Mouse (Mus musculus) stomach, postnatal 0 days (tissue): ENCODE measurements around the gene Il17re. TPM values are rescaled to one million over a fixed set of nuclear protein-coding genes. Genes with fewer than 3 reads are reported as not detected.

ENCODE experiments used
- ATAC-seq: fragments of 200-750 bp; cut with Nextera tagmentation; 2 replicates; pipeline ENCODE4 v1.8.0; 2017; ENCODE audit not compliant: low FRiP score, low TSS enrichment
- DNase-seq: peaks from one replicate; pipeline ENCODE4 v3.0.0-alpha.2; 2016; ENCODE audit warnings: low spot score
- H3K27ac ChIP-seq: fragments of 300-500 bp; sonication (generic); replicated peaks from 2 replicates; pipeline ENCODE4 v1.5.1; 2014; ENCODE audit warnings: mild to moderate bottlenecking, control low read depth
- H3K27me3 ChIP-seq: fragments of 300-500 bp; sonication (generic); 2 replicates; pipeline ENCODE4 v1.6.1; 2014; ENCODE audit warnings: low read length; ENCODE audit not compliant: control insufficient read depth, insufficient read depth
- H3K36me3 ChIP-seq: fragments of 300-500 bp; sonication (generic); 2 replicates; pipeline ENCODE4 v1.6.1; 2014; ENCODE audit warnings: low read length, mixed read lengths; ENCODE audit not compliant: control insufficient read depth, insufficient read depth
- H3K4me1 ChIP-seq: fragments of 300-500 bp; sonication (generic); replicated peaks from 2 replicates; pipeline ENCODE4 v1.6.1; 2014; ENCODE audit warnings: antibody characterized with exemption; ENCODE audit not compliant: control insufficient read depth, insufficient read depth
- H3K4me2 ChIP-seq: fragments of 300-500 bp; sonication (generic); replicated peaks from 2 replicates; pipeline ENCODE4 v1.6.1; 2014; ENCODE audit warnings: low read depth, mild to moderate bottlenecking, control low read depth, moderate library complexity
- H3K4me3 ChIP-seq: fragments of 300-500 bp; sonication (generic); 2 replicates; pipeline ENCODE4 v1.5.1; 2014; ENCODE audit warnings: low read depth, low read length, control low read depth
- H3K9ac ChIP-seq: fragments of 300-500 bp; sonication (generic); 2 replicates; pipeline ENCODE4 v1.6.1; 2014; ENCODE audit warnings: mild to moderate bottlenecking, low read length, control low read depth, mixed read lengths
- H3K9me3 ChIP-seq: fragments of 300-500 bp; sonication (generic); 2 replicates; pipeline ENCODE4 v1.6.1; 2016; ENCODE audit warnings: low read length; ENCODE audit not compliant: control insufficient read depth
- CTCF ChIP-seq: IDR thresholded peaks from 2 replicates; pipeline ENCODE4 v1.5.1; 2016; ENCODE audit warnings: antibody characterized with exemption, low read depth, mild to moderate bottlenecking, moderate library complexity
- EP300 ChIP-seq: optimal IDR thresholded peaks from 2 replicates; pipeline ENCODE3; 2016; ENCODE audit warnings: antibody characterized with exemption
- WGBS: fragments of 180-500 bp; shearing (Covaris S2); extraction: QIAGEN DNeasy Blood & Tissue Kit; methylation state at CpG from one replicate; pipeline ENCODE4 v1.1.7; 2014; 5-methylcytosine and 5-hydroxymethylcytosine counted together
- polyA plus RNA-seq: library from polyadenylated mRNA; unstranded; fragments of >200 nt; fragmentation: Nextera tagmentation; extraction: Ambion mirVana; gene quantifications from 2 replicates; pipeline ENCODE4 v1.2.1, GENCODE M21; 2015

Gene Il17re
- polyA plus RNA-seq = 25.5 and 30.6 TPM in 2 replicates

GRCm38 (mm10) chr6:113457952-113458534 is at the start of gene Il17re:
Gene Il17re (plus strand): TSS chr6:113458484.
- Histone ChIP-seq H3K4me1 (no peaks in the 10 kb centered on the region; the same call in 1 of the 2 replicates), H3K27ac (peak within 1 kb of the TSS; percentile 91), H3K27me3 (no peaks in the 10 kb centered on the region), H3K9ac (peak within 1 kb of the TSS; percentile 65), H3K9me3 (no peaks in the 10 kb centered on the region), H3K36me3 (no peaks in the 10 kb centered on the region), H3K4me3 (peak within 1 kb of the TSS; percentile 34), H3K4me2 (peak within 1 kb of the TSS; percentile 57)
- no peak for DNase-seq
- WGBS = 46% methylated on average over 10 of the region's 10 CpGs
- no peak for TF ChIP-seq CTCF
- TF ChIP-seq EP300 = no peak
- ATAC-seq = no peak

DNA sequence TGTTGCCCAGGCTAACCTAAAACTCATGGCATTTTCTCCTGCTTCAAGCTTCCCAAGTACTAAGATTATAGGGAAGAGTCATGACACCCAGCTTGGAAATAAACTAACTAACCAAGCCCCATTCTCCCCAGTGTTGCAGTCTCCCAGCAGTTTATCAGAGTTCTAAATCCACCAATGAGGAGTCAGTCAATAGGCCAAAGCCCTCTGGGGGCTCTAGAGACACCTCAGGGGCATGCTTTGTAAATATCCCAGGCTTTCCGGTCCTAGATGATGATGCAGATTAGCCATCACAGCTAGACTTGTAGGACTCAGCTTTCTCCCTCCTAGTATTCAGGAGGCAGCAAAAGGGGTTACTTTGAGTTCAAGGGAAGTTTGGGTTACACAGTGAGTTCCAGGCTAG is 48.3 kb upstream of the Il17re start:
- WGBS = 54% methylated on average over 1 of the region's 1 CpGs
- no peak overlapping the region for H3K4me2 ChIP-seq
- H3K9me3 ChIP-seq = no peaks in the 10 kb centered on the region
- no peak overlapping the region for H3K27ac ChIP-seq
- no peaks in the 10 kb centered on the region for H3K4me1 ChIP-seq
- H3K9ac ChIP-seq = no peak overlapping the region
- DNase-seq (no peak), ATAC-seq (no peak)
- H3K4me3 ChIP-seq = no peak overlapping the region
- no peaks in the 10 kb centered on the region for H3K27me3 ChIP-seq
- no peak for TF ChIP-seq CTCF
- TF ChIP-seq EP300 = no peak
- H3K36me3 ChIP-seq = peaks cover 3% of the 10 kb centered on the region; the same call in 1 of the 2 replicates

GRCm38 (mm10) chr6:113416416-113416815 is 41.9 kb upstream of the Il17re start:
- DNase-seq (no peak), ATAC-seq (no peak)
- WGBS = 72% methylated on average over 5 of the region's 5 CpGs
- H3K4me3 ChIP-seq = no peak overlapping the region
- H3K27ac ChIP-seq = no peak overlapping the region
- H3K4me2 ChIP-seq = no peak overlapping the region
- no peaks in the 10 kb centered on the region for H3K9me3 ChIP-seq
- no peaks in the 10 kb centered on the region for H3K36me3 ChIP-seq
- TF ChIP-seq CTCF = no peak
- no peaks in the 10 kb centered on the region for H3K27me3 ChIP-seq
- H3K9ac ChIP-seq = no peak overlapping the region
- peaks cover 3% of the 10 kb centered on the region; the same call in 1 of the 2 replicates for H3K4me1 ChIP-seq

DNA sequence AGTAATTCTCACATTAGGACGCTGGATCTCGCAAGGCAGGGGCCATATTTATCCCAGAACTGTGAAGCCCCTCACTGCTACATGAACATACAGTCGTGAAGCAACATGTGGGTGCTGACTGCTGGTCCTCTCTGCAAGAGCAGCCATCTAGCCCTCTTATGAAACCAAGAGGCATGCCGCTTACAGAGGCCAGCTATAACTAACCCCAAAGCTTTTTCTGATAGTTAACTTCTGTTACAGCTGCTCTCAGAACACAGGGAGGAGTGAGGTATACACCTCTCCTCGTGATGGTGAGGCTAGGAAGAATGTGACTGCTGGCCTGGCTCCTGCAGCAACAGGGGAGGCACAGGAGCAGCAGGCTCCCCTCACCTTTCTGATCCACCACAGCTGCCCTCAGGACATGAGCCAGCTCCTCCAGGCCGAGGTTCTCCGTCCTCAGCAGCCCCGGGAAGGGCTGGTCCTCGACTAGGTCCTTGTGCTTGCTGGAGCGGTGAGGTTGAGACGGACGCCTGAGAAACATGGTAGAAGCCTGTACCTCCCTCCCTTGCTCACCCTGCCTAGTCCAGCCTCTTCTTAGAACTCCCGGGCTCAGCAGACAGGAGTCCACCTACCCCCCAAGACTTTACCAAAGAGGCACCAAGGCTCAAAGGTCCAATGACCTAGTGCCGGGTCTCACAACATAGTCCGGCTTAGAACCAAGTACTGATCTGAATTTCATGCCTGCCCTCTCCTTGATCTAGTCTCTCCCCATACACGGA is 39.7 kb upstream of the Il17re start:
- Histone ChIP-seq H3K9ac (peak overlapping the region; percentile 66), H3K36me3 (no peaks in the 10 kb centered on the region), H3K4me3 (peak overlapping the region; percentile 57), H3K9me3 (no peaks in the 10 kb centered on the region), H3K4me2 (peak overlapping the region; percentile 74), H3K27me3 (no peaks in the 10 kb centered on the region), H3K27ac (peak overlapping the region; percentile 8; the same call in 1 of the 2 replicates), H3K4me1 (peaks cover 3% of the 10 kb centered on the region; the same call in 1 of the 2 replicates)
- WGBS = 10% methylated on average over 16 of the region's 16 CpGs
- TF ChIP-seq EP300 = no peak
- no peak for TF ChIP-seq CTCF
- ATAC-seq (peak; percentile 60), DNase-seq (no peak)

DNA sequence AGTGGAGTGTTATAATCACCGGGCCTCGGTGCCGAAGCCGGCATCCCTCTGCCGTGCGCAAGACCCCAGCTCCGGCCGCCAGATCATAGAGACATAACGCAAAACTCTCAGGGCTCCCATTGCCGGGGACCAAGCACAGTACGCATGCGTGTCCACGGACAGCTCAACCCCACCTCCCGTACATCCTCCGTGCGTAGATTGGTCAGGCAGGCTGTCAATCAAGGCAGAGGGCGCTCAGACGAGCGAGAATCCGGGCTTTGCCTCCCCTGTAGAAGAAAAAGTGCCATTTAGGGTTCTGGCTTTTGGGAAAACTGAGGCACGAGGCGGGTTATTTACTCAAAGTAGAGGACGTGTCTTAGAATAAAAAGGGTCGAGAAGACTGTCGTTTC is 39.1 kb upstream of the Il17re start, which contains the start of gene Rpusd3:
Rpusd3 (minus strand) TSS at position 142 of the 389 bp plus-strand sequence.
- peak within 1 kb of the TSS; percentile 57 for H3K4me3 ChIP-seq
- no peaks in the 10 kb centered on the region for H3K9me3 ChIP-seq
- WGBS = under 1% methylated on average over 25 of the region's 25 CpGs
- H3K27me3 ChIP-seq = no peaks in the 10 kb centered on the region
- peak within 1 kb of the TSS; percentile 74 for H3K4me2 ChIP-seq
- H3K27ac ChIP-seq = peak within 1 kb of the TSS; percentile 8; the same call in 1 of the 2 replicates
- peak within 1 kb of the TSS; percentile 66 for H3K9ac ChIP-seq
- H3K36me3 ChIP-seq = no peaks in the 10 kb centered on the region
- DNase-seq (peak; percentile 96), ATAC-seq (peak; percentile 97)
- H3K4me1 ChIP-seq = peaks cover 3% of the 10 kb centered on the region; the same call in 1 of the 2 replicates
- TF ChIP-seq EP300 = no peak
- no peak for TF ChIP-seq CTCF

DNA sequence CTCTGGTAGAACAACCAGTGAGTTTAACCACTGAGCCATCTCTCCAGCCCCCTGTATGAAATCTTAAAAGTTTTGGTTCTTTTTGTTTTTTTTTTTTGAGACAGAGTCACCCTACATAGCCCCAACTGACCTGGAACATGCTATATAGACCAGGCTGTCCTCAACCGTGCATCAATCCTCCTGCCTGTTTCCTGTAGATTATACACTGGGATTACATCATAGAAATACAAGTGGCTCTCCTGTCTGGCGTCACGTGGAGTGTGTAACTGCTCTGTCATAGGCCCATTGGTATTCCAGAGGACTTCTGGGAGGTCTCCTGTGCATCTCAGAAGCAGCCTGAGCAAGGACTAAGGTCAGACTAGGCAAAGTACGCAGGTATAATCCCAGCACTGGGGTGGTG is 35.3 kb upstream of the Il17re start:
- Histone ChIP-seq H3K36me3 (no peaks in the 10 kb centered on the region), H3K27ac (no peak overlapping the region), H3K27me3 (no peaks in the 10 kb centered on the region), H3K4me2 (no peak overlapping the region), H3K9me3 (no peaks in the 10 kb centered on the region), H3K4me3 (no peak overlapping the region), H3K4me1 (peaks cover 3% of the 10 kb centered on the region; the same call in 1 of the 2 replicates), H3K9ac (no peak overlapping the region)
- ATAC-seq = no peak
- no peak for DNase-seq
- 66% methylated on average over 4 of the region's 4 CpGs for WGBS
- TF ChIP-seq EP300 = no peak
- no peak for TF ChIP-seq CTCF
